Mouse (Mus musculus): ENCODE measurements at regions not wholly inside any gene's neighbourhood (a gene's known extent, or its start where the extent isn't known, plus 50 kb on each side); places are given as distances from the start of the nearest gene placed in this dataset.

DNA sequence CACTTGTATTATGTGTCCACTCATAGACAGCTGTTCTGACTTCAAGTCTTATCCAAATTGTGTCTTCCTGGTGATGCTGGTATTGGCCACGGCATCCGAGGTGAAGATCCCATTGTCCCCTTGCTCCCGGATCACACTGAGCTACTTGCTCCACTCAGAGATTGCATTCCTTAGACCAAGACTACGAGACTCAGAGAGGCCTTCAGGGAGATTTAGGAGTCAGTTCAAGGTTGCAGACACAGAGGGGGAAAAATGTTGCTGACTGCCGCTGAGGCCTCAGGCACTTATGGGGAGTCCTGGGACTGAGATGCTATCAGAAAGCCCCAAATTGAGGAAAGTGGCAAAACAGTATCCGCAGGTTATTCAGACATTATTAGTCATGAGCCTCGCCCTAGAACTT, 183.9 kb downstream of the Ly86 start:
- no peak for DNase-seq (ENCODE audit: low read depth, low spot score)

- DNase-seq (ENCODE audit: low read depth, low spot score), result peak; percentile 82
Observed at GRCm38 (mm10) chr13:37531512-37532183, 186.6 kb downstream of the Ly86 start.

- DNase-seq (ENCODE audit: low read depth, low spot score), result no peak
Observed at GRCm38 (mm10) chr13:37532596-37533170, 187.7 kb downstream of the Ly86 start.

- DNase-seq (ENCODE audit: low read depth, low spot score), result no peak
Observed at GRCm38 (mm10) chr13:37533851-37534250, 188.8 kb downstream of the Ly86 start.

- no peak for DNase-seq (ENCODE audit: low read depth, low spot score)
Observed at GRCm38 (mm10) chr13:37537330-37537729, 192.3 kb downstream of the Ly86 start.

DNA sequence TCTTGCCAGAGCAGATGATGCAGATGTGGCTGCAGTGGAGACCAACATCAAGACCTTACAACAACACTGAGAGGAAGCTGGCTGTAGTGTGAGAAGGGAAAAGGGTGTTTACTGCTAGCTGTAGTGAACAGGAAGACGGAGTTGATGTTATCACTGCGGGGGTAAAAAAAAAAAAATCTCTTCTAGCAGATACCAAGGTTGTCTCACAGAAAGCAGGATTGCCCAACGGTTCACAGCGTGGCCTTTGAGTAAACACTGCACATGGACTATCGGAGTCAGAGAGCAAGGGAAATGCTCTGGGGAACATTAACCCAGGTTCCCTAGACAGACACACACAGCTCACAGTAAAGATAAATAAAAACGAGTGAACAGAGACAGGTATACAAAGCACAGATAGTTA, 192.8 kb downstream of the Ly86 start:
- no peak for DNase-seq (ENCODE audit: low read depth, low spot score)

DNA sequence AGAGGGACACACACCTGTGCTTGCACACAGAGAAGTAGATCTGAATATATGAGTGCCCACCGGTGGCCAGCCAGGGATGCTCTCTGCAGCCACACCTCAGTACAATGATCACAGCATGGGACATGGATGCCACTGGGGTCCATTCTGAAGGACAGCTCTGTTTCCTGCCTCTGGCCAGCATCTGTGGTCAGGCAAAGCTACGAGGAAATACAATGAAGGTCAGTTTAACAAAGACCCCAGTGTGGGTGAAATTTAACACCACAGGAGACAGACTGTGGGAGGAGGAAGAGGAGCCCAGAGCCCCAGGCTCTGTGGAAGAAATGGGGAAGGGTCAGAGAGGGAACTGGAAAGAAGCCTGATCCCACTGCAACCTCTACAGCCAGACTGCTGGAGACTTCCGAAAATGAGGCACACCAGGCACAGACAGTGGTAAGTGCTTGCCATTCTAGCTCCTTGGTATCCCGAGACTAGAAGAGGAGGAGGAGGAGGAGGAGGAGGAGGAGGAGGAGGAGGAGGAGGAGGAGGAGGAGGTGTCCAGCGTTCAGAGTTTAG, 196.0 kb downstream of the Ly86 start:
- no peak for DNase-seq (ENCODE audit: low read depth, low spot score)

- peak; percentile 62 for DNase-seq (ENCODE audit: low read depth, low spot score)
Observed at GRCm38 (mm10) chr13:37541674-37542073, 196.7 kb downstream of the Ly86 start.

GRCm38 (mm10) chr13:37542744-37543196, 197.8 kb downstream of the Ly86 start:
- DNase-seq (ENCODE audit: low read depth, low spot score), result no peak

DNA sequence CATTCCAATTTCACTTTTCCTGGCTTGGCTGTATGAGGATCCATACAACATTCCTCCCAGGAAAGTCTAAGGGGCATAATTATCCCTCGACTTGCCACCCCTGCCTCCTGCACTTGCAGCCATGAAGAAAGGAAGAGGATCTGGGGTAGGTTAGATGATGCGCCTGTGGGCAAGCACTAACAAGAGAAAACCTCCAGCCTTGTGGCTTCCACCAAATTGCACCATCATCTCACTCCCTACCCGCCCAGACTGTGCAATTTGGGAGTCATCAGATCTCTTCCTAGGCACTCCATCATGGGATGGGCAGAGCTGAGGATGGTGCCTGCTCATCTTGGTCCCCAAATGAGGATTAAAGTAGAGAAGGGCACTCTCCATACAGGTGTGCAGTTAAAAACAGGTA, 198.8 kb downstream of the Ly86 start:
- DNase-seq (ENCODE audit: low read depth, low spot score), result no peak

GRCm38 (mm10) chr13:37544696-37545095, 199.7 kb downstream of the Ly86 start:
- DNase-seq (ENCODE audit: low read depth, low spot score), result no peak

DNA sequence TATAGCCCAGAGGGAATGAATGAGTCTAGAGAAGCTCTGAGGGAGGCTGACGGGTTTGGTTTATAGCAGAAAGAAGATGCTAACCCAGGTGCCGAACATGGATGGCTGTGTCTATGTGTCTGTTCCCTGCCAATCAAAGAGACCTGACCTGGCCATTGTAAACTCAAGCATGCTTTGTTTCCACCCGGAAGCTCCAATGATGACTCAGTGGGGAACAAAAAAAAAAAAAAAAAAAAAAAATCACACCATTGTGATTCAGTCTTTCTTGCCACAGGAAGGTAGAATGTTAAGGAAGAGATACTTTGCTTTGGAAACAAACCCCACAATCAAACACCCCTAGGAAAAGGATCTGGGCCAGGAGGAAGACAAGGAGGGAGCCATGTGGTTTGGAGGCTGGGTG, 201.5 kb downstream of the Ly86 start:
- no peak for DNase-seq (ENCODE audit: low read depth, low spot score)

DNA sequence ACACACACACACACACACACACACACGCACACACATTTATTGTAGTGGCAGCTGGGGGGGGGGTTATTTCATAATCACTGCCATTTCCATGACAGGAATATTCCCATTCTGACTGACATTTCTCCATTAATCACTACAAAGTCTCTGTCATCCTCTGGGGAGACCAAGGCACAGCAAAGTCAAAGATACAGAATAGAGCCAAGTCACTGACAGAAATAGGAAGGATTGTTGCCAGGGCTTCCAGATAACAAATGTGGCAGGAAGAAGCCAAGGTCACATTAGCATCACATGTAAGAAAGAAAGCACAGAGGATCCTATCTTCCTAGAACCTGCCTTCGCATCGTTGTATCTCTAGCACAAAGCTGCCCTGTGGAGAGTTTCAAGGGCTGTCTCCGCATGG, 205.6 kb downstream of the Ly86 start:
- DNase-seq (ENCODE audit: low read depth, low spot score), result no peak

DNA sequence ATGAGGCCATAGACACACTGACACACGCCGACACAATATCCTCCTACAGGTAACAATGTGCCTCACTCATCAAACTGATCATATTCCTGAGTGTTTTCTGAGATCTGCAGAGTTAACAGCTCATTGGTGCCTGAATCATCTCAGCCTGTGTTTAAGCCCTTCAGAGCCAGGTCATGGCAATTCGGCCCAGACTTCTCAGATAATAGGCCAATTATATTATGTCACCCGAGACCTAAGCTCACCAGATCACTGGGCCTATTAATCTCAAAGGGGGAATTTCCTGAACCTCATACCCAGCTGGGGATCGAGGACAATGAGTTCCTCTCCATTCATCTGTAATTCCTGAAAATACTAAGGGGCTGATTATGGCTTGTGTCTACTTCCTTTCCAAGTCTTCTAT, 208.4 kb downstream of the Ly86 start:
- DNase-seq (ENCODE audit: low read depth, low spot score), result no peak

DNA sequence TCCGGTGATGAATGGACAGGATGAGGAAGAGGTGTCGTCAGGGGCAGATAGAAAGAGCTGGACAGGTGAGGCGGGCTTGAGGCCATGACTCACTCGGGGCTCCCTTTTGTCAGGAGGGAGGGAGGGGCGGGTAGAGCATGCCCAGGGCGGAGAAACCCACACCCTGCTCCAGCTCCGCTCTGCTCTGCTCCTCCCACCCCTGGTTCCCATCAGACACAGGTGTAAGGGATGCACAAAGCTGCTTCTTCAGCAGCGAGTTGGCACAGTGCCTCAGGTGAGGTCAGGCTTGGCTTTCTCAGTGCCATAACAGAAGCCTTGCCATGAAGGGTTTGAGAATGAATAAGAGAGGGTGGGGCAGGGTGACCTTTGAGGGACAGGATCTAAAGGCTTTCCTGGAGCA, 212.2 kb downstream of the Ly86 start:
- no peak for DNase-seq (ENCODE audit: low read depth, low spot score)

GRCm38 (mm10) chr13:37557766-37558165, 212.8 kb downstream of the Ly86 start:
- no peak for DNase-seq (ENCODE audit: low read depth, low spot score)

GRCm38 (mm10) chr13:37559056-37559455, 214.0 kb downstream of the Ly86 start:
- no peak for DNase-seq (ENCODE audit: low read depth, low spot score)

- DNase-seq (ENCODE audit: low read depth, low spot score), result no peak
Observed at GRCm38 (mm10) chr13:37559706-37560313, 214.8 kb downstream of the Ly86 start.

DNA sequence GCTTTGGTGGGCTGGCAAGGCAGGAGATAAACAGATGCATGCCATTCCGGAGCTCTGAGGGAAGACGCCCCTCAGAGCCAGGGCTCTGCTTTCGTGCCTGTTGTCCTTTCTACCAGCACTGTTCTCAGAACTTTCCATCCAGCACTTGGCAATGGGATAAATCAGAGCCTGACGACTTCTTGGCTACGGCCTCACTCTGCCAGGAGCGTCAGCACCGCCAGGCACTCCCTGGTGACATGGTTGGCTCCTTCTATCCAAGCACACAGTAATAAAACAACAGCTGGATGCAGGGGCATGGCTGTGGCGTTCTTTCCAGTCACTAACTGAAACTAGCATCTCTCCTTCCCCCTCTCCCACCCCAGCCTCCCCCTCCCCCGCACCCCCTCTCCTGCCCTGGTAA, 215.4 kb downstream of the Ly86 start:
- DNase-seq (ENCODE audit: low read depth, low spot score), result peak; percentile 90

DNA sequence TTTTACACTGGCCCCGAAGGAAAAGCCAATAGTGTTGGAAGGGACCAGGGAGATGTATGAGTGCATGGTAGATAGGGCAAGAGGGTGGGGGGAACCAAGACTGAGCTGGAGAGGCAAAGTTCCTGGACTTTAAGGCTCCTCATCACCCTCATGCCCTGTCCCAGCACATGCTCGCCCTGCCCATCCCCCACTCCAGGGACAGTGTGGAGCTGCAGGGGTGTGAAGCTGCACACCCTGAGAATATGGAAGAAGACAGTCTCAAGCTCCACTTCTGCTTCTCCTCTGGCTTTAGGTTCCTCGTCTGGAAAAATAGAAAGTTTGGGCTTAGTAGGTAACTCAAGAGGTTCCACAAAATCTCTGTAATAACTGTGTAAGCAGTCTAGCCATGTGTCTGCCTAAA, 215.8 kb downstream of the Ly86 start:
- DNase-seq (ENCODE audit: low read depth, low spot score), result no peak

- DNase-seq (ENCODE audit: low read depth, low spot score), result peak; percentile 90
Observed at GRCm38 (mm10) chr13:37561437-37561836, 216.4 kb downstream of the Ly86 start.

GRCm38 (mm10) chr13:37562141-37562540, 216.1 kb upstream of the Rreb1 start:
- peak; percentile 78 for DNase-seq (ENCODE audit: low read depth, low spot score)

DNA sequence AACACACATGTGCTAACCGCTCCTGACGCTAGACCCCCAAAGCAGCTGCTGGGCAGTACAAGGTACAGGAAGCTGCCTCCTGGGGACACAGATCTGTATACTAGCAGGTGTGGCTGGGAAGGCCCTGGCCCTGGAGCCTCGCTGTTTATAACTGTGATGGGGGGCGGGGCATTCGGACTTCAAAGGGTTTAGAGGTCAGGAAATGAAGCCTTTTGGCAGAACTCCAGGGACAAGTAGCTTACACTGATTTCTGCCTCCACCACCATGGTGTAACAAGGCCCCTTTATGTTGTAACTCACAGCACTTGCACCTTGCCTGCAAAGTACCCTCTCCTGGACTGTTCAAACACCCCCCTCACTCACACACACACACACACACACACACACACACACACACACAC, 215.5 kb upstream of the Rreb1 start:
- peak; percentile 80 for DNase-seq (ENCODE audit: low read depth, low spot score)

Measured in skeletal muscle tissue, adult 2 months (tissue).